Mouse (Mus musculus): ENCODE data around the gene Kdsr. TPM values are rescaled to one million over a fixed set of nuclear protein-coding genes. Genes with fewer than 3 reads are reported as not detected.

The Kdsr gene
- polyA plus RNA-seq, 1 experiment = 13.9 TPM

- Histone ChIP-seq H3ac (ENCODE audit: control insufficient read depth, insufficient read length, low read depth) (no peak overlapping the region), H3K27me3 (ENCODE audit: control insufficient read depth, insufficient read depth, insufficient read length) (no peaks in the 10 kb centered on the region), H3K79me2 (ENCODE audit: control insufficient read depth, insufficient read depth) (peaks cover 13% of the 10 kb centered on the region), H3K79me3 (ENCODE audit: low read depth) (peaks cover 3% of the 10 kb centered on the region), H3K36me3 (ENCODE audit: control insufficient read depth, insufficient read depth) (no peaks in the 10 kb centered on the region), H3K4me3 (ENCODE audit: insufficient read depth, poor library complexity, severe bottlenecking) (peak overlapping the region; percentile 56)
- no peak for TF ChIP-seq CEBPB (IDR thresholded peaks at IDR 0.05; ENCODE audit: low read depth)
- no peak for TF ChIP-seq USF1 (IDR thresholded peaks at IDR 0.05; ENCODE audit: low read depth)
- TF ChIP-seq MAX (IDR thresholded peaks at IDR 0.05) = no peak
- no peak for TF ChIP-seq CTCF (IDR thresholded peaks at IDR 0.05; ENCODE audit: control insufficient read depth, insufficient read depth, insufficient read length)
- TF ChIP-seq MYOG (IDR thresholded peaks at IDR 0.05; ENCODE audit: control insufficient read depth, extremely low read depth, insufficient read length) = no peak
- TF ChIP-seq MYOD1 (IDR thresholded peaks at IDR 0.05; ENCODE audit: control insufficient read depth, insufficient read length, low read depth) = no peak
- TF ChIP-seq FOSL1 (IDR thresholded peaks at IDR 0.05; ENCODE audit: insufficient read depth, low read length, poor library complexity, severe bottlenecking) = no peak
Observed at GRCm38 (mm10) chr1:106715111-106716083, 44.1 kb downstream of the Kdsr start.

- Histone ChIP-seq H3K36me3 (ENCODE audit: control insufficient read depth, insufficient read depth) (no peaks in the 10 kb centered on the region), H3K27me3 (ENCODE audit: control insufficient read depth, insufficient read depth, insufficient read length) (no peaks in the 10 kb centered on the region), H3K79me3 (ENCODE audit: low read depth) (peaks cover 6% of the 10 kb centered on the region), H3ac (ENCODE audit: control insufficient read depth, insufficient read length, low read depth) (peak overlapping the region; percentile 94), H3K4me3 (ENCODE audit: insufficient read depth, poor library complexity, severe bottlenecking) (peak overlapping the region; percentile 56), H3K79me2 (ENCODE audit: control insufficient read depth, insufficient read depth) (peaks cover 13% of the 10 kb centered on the region)
- TF ChIP-seq MYOG (IDR thresholded peaks at IDR 0.05; ENCODE audit: control insufficient read depth, extremely low read depth, insufficient read length) (no peak), USF1 (IDR thresholded peaks at IDR 0.05; ENCODE audit: low read depth) (peak; percentile 11), FOSL1 (IDR thresholded peaks at IDR 0.05; ENCODE audit: insufficient read depth, low read length, poor library complexity, severe bottlenecking) (no peak), MAX (IDR thresholded peaks at IDR 0.05) (peak; percentile 63), MYOD1 (IDR thresholded peaks at IDR 0.05; ENCODE audit: control insufficient read depth, insufficient read length, low read depth) (no peak), CTCF (IDR thresholded peaks at IDR 0.05; ENCODE audit: control insufficient read depth, insufficient read depth, insufficient read length) (no peak), CEBPB (IDR thresholded peaks at IDR 0.05; ENCODE audit: low read depth) (no peak)
Observed at GRCm38 (mm10) chr1:106714530-106714981, 45.0 kb downstream of the Kdsr start.

- H3K36me3 ChIP-seq (ENCODE audit: control insufficient read depth, insufficient read depth) = no peaks in the 10 kb centered on the region
- peaks cover 7% of the 10 kb centered on the region for H3K79me3 ChIP-seq (ENCODE audit: low read depth)
- TF ChIP-seq CEBPB (IDR thresholded peaks at IDR 0.05; ENCODE audit: low read depth) (no peak), USF1 (IDR thresholded peaks at IDR 0.05; ENCODE audit: low read depth) (no peak), MYOD1 (IDR thresholded peaks at IDR 0.05; ENCODE audit: control insufficient read depth, insufficient read length, low read depth) (no peak), MAX (IDR thresholded peaks at IDR 0.05) (no peak), MYOG (IDR thresholded peaks at IDR 0.05; ENCODE audit: control insufficient read depth, extremely low read depth, insufficient read length) (no peak), CTCF (IDR thresholded peaks at IDR 0.05; ENCODE audit: control insufficient read depth, insufficient read depth, insufficient read length) (no peak), FOSL1 (IDR thresholded peaks at IDR 0.05; ENCODE audit: insufficient read depth, low read length, poor library complexity, severe bottlenecking) (no peak)
- peak within 1 kb of the TSS; percentile 94 for H3ac ChIP-seq (ENCODE audit: control insufficient read depth, insufficient read length, low read depth)
- H3K27me3 ChIP-seq (ENCODE audit: control insufficient read depth, insufficient read depth, insufficient read length) = no peaks in the 10 kb centered on the region
- H3K4me3 ChIP-seq (ENCODE audit: insufficient read depth, poor library complexity, severe bottlenecking) = peak within 1 kb of the TSS; percentile 56
- H3K79me2 ChIP-seq (ENCODE audit: control insufficient read depth, insufficient read depth) = peaks cover 16% of the 10 kb centered on the region
Observed at GRCm38 (mm10) chr1:106713621-106714529, 45.7 kb downstream of the Kdsr start, which contains the start of gene Bcl2. TSS of gene Bcl2 (minus strand) at chr1:106714274.

- Histone ChIP-seq H3K4me3 (ENCODE audit: insufficient read depth, poor library complexity, severe bottlenecking) (no peak overlapping the region), H3K36me3 (ENCODE audit: control insufficient read depth, insufficient read depth) (no peaks in the 10 kb centered on the region), H3K79me3 (ENCODE audit: low read depth) (peaks cover 7% of the 10 kb centered on the region), H3K79me2 (ENCODE audit: control insufficient read depth, insufficient read depth) (peaks cover 27% of the 10 kb centered on the region), H3K27me3 (ENCODE audit: control insufficient read depth, insufficient read depth, insufficient read length) (no peaks in the 10 kb centered on the region), H3ac (ENCODE audit: control insufficient read depth, insufficient read length, low read depth) (no peak overlapping the region)
- TF ChIP-seq FOSL1 (IDR thresholded peaks at IDR 0.05; ENCODE audit: insufficient read depth, low read length, poor library complexity, severe bottlenecking) (no peak), USF1 (IDR thresholded peaks at IDR 0.05; ENCODE audit: low read depth) (no peak), CEBPB (IDR thresholded peaks at IDR 0.05; ENCODE audit: low read depth) (no peak), MYOG (IDR thresholded peaks at IDR 0.05; ENCODE audit: control insufficient read depth, extremely low read depth, insufficient read length) (no peak), CTCF (IDR thresholded peaks at IDR 0.05; ENCODE audit: control insufficient read depth, insufficient read depth, insufficient read length) (no peak), MYOD1 (IDR thresholded peaks at IDR 0.05; ENCODE audit: control insufficient read depth, insufficient read length, low read depth) (no peak), MAX (IDR thresholded peaks at IDR 0.05) (no peak)
Observed at GRCm38 (mm10) chr1:106712330-106712729, 47.2 kb downstream of the Kdsr start.
